Mouse (Mus musculus): ENCODE results near the gene 6820408C15Rik.

DNA sequence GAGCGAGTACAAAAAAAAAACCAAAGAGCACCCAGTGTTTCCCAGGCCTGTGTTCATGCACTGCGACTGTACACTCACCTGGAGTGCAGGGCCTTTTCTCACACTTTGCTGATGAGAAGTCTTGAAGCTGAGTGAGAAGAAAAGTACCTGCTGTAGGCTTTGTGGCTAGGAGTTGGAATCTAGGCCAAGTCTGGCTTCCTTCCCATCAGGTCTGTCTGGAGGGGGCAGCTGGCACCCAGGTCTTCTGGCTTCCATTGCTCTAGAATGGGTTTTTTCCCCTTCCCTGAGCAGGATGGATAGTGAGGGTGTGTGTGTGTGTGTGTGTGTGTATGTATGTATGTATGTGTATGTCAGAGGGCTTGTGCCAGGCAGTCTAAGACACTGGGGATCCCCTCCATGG is 24.4 kb downstream of the 6820408C15Rik start:
- TF ChIP-seq CTCF (IDR thresholded peaks at IDR 0.05; ENCODE audit: low read depth), result no peak
- TF ChIP-seq EP300 (IDR thresholded peaks at IDR 0.05; ENCODE audit: low read depth), result no peak

Data from liver, embryonic 14.5 days (tissue).